Mouse (Mus musculus) right cerebral cortex, postnatal 10 days (tissue): Measurements from ENCODE around the gene Pp2d1.

Source experiments
- DNase-seq, 2 experiments: peaks; one replicate each; pipeline ENCODE4 v3.0.0; 2021; ENCODE audit warnings: low spot score in 2 of 2

The Pp2d1 gene

GRCm38 (mm10) chr17:53566161-53566918 is 27.1 kb upstream of the Pp2d1 start, which contains the start of gene Kat2b:
Gene Kat2b, plus strand, starts transcription at chr17:53566861.
- no peak for DNase-seq

DNA sequence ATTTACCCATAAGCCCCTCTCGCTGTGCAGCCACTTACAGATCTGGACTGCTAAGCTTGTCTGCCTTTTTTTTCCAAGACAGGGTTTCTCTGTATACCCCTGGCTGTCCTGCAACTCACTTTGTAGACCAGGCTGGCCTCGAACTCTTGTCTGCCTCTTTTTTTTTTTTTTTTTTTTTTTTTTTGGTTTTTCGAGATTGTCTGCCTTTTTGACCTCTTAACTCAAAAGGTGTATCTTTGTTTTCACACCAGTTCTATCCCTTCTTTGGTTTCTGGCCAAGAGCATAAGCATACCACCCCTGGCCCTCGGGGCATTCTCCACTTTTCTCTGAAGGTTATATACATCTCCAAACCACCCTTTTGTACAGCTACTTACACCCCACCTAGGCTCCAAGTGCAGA is 25.6 kb upstream of the Pp2d1 start:
- DNase-seq = no peak

- DNase-seq = no peak
Measured at GRCm38 (mm10) chr17:53561458-53562029, 22.3 kb upstream of the Pp2d1 start.

DNA sequence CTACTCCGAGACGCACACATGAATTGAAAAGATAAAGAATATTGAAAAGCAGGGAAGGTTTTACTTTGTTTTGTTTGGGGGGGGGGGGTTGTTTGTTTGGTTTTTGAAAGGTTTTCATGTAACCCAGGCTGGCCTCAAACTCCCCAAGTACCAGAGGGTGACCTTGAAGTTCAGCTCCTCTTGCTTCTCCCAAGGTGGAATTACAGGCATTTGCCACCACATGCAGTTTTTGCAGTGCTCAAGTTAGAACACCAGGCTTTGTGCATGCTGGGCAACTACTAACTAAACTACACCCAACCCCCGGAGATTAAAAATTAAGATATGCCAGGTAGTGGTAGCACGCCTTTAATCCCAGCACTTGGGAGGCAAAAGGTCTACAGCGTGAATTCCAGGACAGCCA is 20.4 kb upstream of the Pp2d1 start:
- no peak for DNase-seq

GRCm38 (mm10) chr17:53557443-53557842 is 18.2 kb upstream of the Pp2d1 start:
- no peak for DNase-seq

DNA sequence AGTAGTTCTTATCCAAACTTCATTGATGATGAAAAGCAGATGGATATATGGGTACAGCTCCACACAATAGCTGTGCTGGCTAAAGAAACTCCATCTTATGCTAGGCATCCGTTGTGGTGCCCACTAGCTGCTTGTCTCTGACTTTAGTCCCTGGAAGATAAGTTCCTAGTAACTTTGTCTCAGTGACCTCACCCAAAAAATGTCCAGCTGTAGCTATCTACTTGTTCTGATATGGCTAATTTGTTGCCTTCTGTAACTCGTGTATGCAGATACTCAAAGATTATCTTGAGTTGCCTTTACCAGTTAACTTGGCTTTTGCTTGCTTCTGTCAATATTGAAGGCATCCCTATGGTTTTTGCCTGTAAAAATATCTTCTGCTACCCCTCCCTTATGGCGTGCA is 15.6 kb upstream of the Pp2d1 start:
- no peak for DNase-seq

GRCm38 (mm10) chr17:53554088-53554487 is 14.8 kb upstream of the Pp2d1 start:
- no peak for DNase-seq

DNA sequence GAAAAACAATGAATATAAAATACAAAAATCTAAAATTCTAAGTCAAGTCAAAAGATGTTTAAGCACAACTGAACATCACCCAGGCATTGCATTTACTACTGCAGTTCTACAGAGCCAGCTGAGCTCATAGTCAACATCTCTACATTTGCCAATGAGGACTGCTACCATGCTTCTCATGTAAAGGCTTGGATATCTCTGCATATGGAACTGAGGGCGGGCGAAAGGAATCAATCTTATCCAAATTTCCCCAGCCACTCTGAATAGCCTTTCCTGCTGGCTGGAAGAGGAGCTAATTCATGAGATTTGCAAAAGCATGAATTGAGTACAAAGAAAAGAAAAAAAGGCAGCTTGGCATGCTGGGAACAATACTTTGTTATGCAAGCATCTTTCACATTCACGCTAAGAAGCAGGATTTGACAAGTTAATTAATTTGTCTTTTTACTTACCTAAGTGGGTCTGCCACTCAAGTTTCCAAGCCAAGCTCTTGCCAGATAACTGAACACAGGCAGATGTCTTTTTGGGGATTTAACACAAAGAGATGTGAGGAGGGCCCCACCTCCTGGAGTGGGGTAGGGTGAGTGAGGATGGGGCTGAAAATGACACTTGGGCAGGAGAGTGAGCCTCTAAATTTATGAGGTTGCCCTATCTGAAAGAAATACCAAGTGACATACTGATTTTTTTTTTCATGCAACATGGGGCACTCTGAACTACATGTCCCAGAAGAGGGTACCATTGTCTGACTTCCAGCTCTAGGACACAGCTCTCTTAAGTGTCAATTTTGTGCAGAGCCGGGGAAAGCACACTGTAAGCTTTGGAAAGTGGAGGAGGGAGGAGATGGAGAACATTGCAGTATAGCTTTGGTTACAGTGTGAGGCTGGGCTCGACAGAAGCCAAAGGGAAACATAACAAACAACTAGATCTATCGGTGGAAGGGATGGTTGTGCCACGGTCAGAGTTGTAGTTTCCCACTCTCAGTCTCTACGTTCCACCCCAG is 12.4 kb upstream of the Pp2d1 start:
- DNase-seq = no peak

GRCm38 (mm10) chr17:53543591-53544324 is 4.5 kb upstream of the Pp2d1 start:
- peak; percentile 34 to 36 for DNase-seq

DNA sequence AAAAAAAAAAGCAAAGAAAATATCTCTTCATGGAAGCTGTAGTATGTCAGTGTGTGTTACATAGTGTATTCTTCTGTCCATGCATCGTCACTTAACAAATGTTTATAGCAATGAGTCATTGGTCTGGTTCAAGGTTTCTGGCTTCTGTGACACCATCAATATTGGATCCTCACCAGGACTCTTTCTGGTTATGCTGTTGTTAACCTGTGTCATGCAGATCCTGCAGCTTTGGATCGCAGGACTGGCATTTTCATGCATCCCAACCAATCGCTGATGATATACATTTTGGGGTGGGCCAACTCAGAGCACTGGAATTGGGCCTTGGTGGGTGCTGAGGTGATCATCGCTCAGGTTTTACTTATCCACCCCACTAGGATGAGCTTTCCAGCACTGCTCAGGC is 3.3 kb upstream of the Pp2d1 start:
- no peak for DNase-seq

GRCm38 (mm10) chr17:53532425-53532824 is 6.8 kb downstream of the Pp2d1 start:
- no peak for DNase-seq

GRCm38 (mm10) chr17:53531160-53531559 is 8.1 kb downstream of the Pp2d1 start:
- DNase-seq = no peak

DNA sequence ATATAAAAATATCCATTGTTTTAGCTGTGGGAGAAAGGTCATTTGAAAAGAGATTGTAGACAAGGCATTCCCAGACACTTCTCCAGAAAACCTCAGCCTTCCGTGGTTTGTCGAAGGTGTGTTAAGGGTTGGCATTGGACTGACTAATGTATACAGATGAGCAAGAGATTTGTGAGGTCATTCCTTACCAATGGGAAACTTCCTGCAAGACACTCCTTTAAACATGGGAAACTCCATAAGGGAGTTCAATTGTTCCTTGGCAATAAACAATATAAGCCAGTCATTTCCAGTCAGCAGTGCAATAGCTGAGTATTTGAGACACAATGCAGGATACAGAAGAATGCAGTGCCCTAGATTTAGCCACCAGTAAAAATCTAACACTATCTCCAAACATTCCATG is 11.2 kb downstream of the Pp2d1 start:
- DNase-seq = no peak

DNA sequence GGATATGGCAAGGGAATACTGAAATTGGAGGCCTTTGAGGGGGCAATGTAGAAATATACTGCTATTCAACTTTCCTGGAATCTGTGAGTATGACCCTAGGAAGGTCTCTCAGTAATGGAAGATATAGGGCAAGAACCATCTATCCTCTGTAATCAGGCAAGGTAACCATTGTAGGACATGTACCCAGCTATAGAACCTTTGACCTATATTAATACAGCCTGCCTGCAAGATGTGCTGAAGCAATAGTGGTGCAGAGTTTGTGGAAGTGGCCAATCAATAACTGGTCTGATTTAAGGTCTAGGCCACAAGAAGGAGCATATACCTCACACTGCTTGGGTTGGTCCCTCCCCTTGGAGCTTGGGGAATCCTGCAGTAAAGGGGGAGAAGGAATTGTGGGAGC is 18.7 kb downstream of the Pp2d1 start:
- DNase-seq = no peak

DNA sequence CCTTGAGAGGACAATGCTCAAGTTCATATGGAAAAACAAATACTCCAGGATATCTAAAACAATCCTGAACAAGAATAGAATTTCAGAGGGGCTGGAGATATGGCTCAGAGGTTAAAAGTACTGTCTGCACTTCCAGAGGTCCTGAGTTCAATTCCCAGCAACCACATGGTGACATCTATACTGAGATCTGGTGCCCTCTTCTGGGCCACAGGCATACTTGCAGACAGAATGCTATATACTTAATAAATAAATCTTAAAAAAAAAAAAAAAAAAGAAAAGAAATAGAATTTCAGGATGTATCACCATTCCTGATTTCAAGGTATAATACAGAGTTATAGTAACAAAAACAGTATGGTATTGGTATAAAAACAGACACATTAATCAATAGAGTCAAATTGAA is 19.9 kb downstream of the Pp2d1 start:
- DNase-seq = no peak

- peak; percentile 34 to 47 for DNase-seq
Measured at GRCm38 (mm10) chr17:53512311-53512951, 26.8 kb downstream of the Pp2d1 start.

GRCm38 (mm10) chr17:53502966-53503365 is 36.3 kb downstream of the Pp2d1 start:
- no peak for DNase-seq

GRCm38 (mm10) chr17:53489007-53489378 is 50.3 kb downstream of the Pp2d1 start:
- no peak for DNase-seq

- no peak for DNase-seq
Measured at GRCm38 (mm10) chr17:53488291-53489006, 50.8 kb downstream of the Pp2d1 start.

DNA sequence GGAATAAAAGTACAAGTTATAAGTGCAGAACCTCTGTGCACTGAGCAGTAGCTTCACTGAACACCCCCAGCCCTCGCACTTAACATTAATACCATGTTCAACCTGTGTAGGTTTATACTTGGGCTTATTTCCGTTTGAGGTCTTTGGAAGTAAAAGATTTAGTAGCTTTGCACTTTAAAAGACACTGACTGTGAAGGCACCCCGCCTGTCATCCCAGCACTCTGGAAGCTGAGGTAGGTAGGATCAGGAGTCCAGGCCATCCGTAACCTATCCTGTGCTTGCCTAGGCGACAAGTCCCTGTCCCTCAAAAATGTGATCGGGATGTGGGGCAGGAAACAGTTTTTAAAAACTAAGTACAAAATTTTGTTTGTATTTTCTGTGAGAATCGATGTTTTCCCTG is 58.8 kb downstream of the Pp2d1 start:
- DNase-seq = no peak
